In genomic region chr8:45780585-45780984, GRCm38 (mm10) we compare ENCODE assay signal across 9 mouse cellular contexts.
A peak's percentile ranks its signal among the peaks of the same experiment; 100 is the strongest.
DNase-seq lines count a peak whose midpoint lies in the region; ATAC-seq lines count a peak whose summit lies in the region.
"Had no signal": no experiment of that assay in that cellular context is flagged by ENCODE, and none has a peak within 500 bp of the region (broad histone marks: within the 10 kb centered on the region; RNA-seq: fewer than 3 reads in every experiment).

No protein-coding gene starts in this region.

- DNase-seq in heart, adult 8-10 months (ENCODE audit: low spot score), result peak; percentile 50
- DNase-seq in heart, postnatal 4 days, result no peak
- peak; percentile 91 for DNase-seq in midbrain, embryonic 14.5 days
- peak; percentile 69 for DNase-seq in adipocyte (ENCODE audit: low spot score)
- DNase-seq in retina, postnatal 1 day, result peak; percentile 69
- DNase-seq in urinary bladder, postnatal 4 days (ENCODE audit: low spot score in 2 of 2), result no peak
- DNase-seq: spleen, adult 18-20 months had no signal

- no peak for ATAC-seq in midbrain, embryonic 14.5 days (ENCODE audit: low FRiP score, low TSS enrichment)
- no peak for ATAC-seq in midbrain, embryonic 16.5 days
- no peak for ATAC-seq in inflammation-experienced regulatory T-cells, adult 6 months

- no peak overlapping the region for H3K9ac ChIP-seq in midbrain, embryonic 14.5 days (replicated peaks; ENCODE audit: low read length)
- no peak overlapping the region for H3K9ac ChIP-seq in midbrain, embryonic 16.5 days (ENCODE audit: low read depth, low read length)

- H3K9me3 ChIP-seq in midbrain, embryonic 14.5 days (ENCODE audit: control insufficient read depth, low read length), result no peaks in the 10 kb centered on the region
- H3K9me3 ChIP-seq in midbrain, embryonic 16.5 days (replicated peaks; ENCODE audit: control insufficient read depth, low read length, poor library complexity, severe bottlenecking), result no peaks in the 10 kb centered on the region

- no peak overlapping the region for H3K27ac ChIP-seq in midbrain, embryonic 14.5 days (replicated peaks; ENCODE audit: low read depth, low read length)
- H3K27ac ChIP-seq in midbrain, embryonic 16.5 days (ENCODE audit: low read length), result no peak overlapping the region

- no peaks in the 10 kb centered on the region for H3K4me1 ChIP-seq in midbrain, embryonic 14.5 days (ENCODE audit: control insufficient read depth, insufficient read depth, low read length)
- no peaks in the 10 kb centered on the region for H3K4me1 ChIP-seq in midbrain, embryonic 16.5 days (ENCODE audit: control insufficient read depth, insufficient read depth, low read length)

- no peaks in the 10 kb centered on the region for H3K27me3 ChIP-seq in midbrain, embryonic 14.5 days (ENCODE audit: control insufficient read depth, insufficient read depth, low read length)
- no peaks in the 10 kb centered on the region for H3K27me3 ChIP-seq in midbrain, embryonic 16.5 days (ENCODE audit: control insufficient read depth, insufficient read depth, low read depth, low read length)

- H3K36me3 ChIP-seq in midbrain, embryonic 14.5 days (ENCODE audit: control insufficient read depth, insufficient read depth, low read length), result peaks cover 37% of the 10 kb centered on the region
- H3K36me3 ChIP-seq in midbrain, embryonic 16.5 days (ENCODE audit: control insufficient read depth, insufficient read depth, low read length), result peaks cover 9% of the 10 kb centered on the region; the same call in 1 of the 2 replicates

- 52% methylated on average over 4 of the region's 4 CpGs for WGBS in midbrain, embryonic 14.5 days
- 53% methylated on average over 4 of the region's 4 CpGs for WGBS in midbrain, embryonic 16.5 days

- no peak overlapping the region for H3K4me2 ChIP-seq in midbrain, embryonic 14.5 days (ENCODE audit: low read length)
- H3K4me2 ChIP-seq in midbrain, embryonic 16.5 days (ENCODE audit: low read length), result no peak overlapping the region

- no peak overlapping the region for H3K4me3 ChIP-seq in midbrain, embryonic 14.5 days (replicated peaks; ENCODE audit: low read depth, low read length)
- H3K4me3 ChIP-seq in midbrain, embryonic 16.5 days (ENCODE audit: low read depth, low read length), result no peak overlapping the region

Comparison
In these comparisons a context has a peak if more than half of its experiments do, and no peak if none do; other contexts are left out.
1. DNase-seq: peak in heart, adult 8-10 months (single experiment), midbrain, embryonic 14.5 days (single experiment), adipocyte (single experiment) and retina, postnatal 1 day (single experiment); none in heart, postnatal 4 days (single experiment) and urinary bladder, postnatal 4 days (0 of 2).